Mouse (Mus musculus) hindbrain, embryonic 14.5 days (tissue): ENCODE measurements around the gene Ranbp6. TPM values are rescaled to one million over a fixed set of nuclear protein-coding genes. Genes with fewer than 3 reads are reported as not detected.
A peak's percentile ranks its signal among the peaks of the same experiment; 100 is the strongest.

ENCODE experiments used
- ATAC-seq: fragments of 200-750 bp; cut with Nextera tagmentation; 2 replicates; pipeline ENCODE4 v1.8.0; 2017; ENCODE audit warnings: moderate number of reproducible peaks, mild to moderate bottlenecking, moderate TSS enrichment, moderate library complexity; ENCODE audit not compliant: low FRiP score
- DNase-seq: peaks from one replicate; pipeline ENCODE4 v3.0.0-alpha.2; 2015; ENCODE audit warnings: low spot score
- H3K27ac ChIP-seq: fragments of 300-500 bp; sonication (generic); 2 replicates; pipeline ENCODE4 v1.5.1; 2014; ENCODE audit warnings: mild to moderate bottlenecking, moderate library complexity
- H3K27me3 ChIP-seq: fragments of 300-500 bp; sonication (generic); 2 replicates; pipeline ENCODE4 v1.6.1; 2014; ENCODE audit warnings: mild to moderate bottlenecking, low read length, mixed read lengths; ENCODE audit not compliant: control insufficient read depth, insufficient read depth
- H3K36me3 ChIP-seq: fragments of 300-500 bp; sonication (generic); replicated peaks from 2 replicates; pipeline ENCODE4 v1.6.1; 2014; ENCODE audit not compliant: control insufficient read depth, insufficient read depth
- H3K4me1 ChIP-seq: fragments of 300-500 bp; sonication (generic); replicated peaks from 2 replicates; pipeline ENCODE4 v1.6.1; 2014; ENCODE audit warnings: antibody characterized with exemption, low read length, mixed read lengths; ENCODE audit not compliant: control insufficient read depth, insufficient read depth
- H3K4me2 ChIP-seq: fragments of 300-500 bp; sonication (generic); replicated peaks from 2 replicates; pipeline ENCODE4 v1.6.1; 2014; ENCODE audit warnings: mild to moderate bottlenecking, moderate library complexity
- H3K4me3 ChIP-seq: fragments of 300-500 bp; sonication (generic); replicated peaks from 2 replicates; pipeline ENCODE4 v1.5.1; 2014; ENCODE audit warnings: mild to moderate bottlenecking, low read length
- H3K9ac ChIP-seq: fragments of 300-500 bp; sonication (generic); 2 replicates; pipeline ENCODE4 v1.6.1; 2014
- H3K9me3 ChIP-seq: fragments of 300-500 bp; sonication (generic); 2 replicates; pipeline ENCODE4 v1.6.1; 2016; ENCODE audit warnings: low read length; ENCODE audit not compliant: control insufficient read depth
- WGBS: fragments of 180-500 bp; shearing (Covaris S2); extraction: QIAGEN DNeasy Blood & Tissue Kit; methylation state at CpG from one replicate; pipeline ENCODE4 v1.1.7; 2014; 5-methylcytosine and 5-hydroxymethylcytosine counted together
- polyA plus RNA-seq: library from polyadenylated mRNA; unstranded; fragments of >200 nt; fragmentation: Nextera tagmentation; extraction: Ambion mirVana; gene quantifications from 2 replicates; pipeline ENCODE4 v1.2.1, GENCODE M21; 2014

The Ranbp6 gene
- polyA plus RNA-seq, 1 experiment from 2014 or later = 60.7 TPM

DNA sequence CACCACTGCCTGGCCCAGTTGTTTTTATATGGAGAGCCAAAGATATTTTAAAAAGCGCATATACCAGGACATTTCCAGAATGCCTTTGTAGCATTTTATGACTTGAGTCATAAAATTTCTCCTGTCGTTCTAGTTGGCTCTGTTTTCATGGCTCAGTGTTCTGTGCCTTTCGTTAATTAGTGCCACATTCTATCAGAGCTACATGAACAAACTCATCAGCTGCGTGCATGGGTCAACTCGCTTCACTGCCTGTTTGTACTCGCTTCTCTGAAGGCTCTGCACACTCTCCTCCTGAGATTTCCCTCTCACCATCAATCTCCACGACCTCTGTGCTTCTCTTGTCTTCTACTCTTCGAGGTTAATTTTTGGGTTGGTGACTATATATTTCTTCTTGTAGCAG is 30.2 kb upstream of the Ranbp6 start:
- no peaks in the 10 kb centered on the region for H3K9me3 ChIP-seq
- no peaks in the 10 kb centered on the region for H3K36me3 ChIP-seq
- H3K27ac ChIP-seq = peak overlapping the region; percentile 51; the same call in 1 of the 2 replicates
- H3K4me1 ChIP-seq = peaks cover 22% of the 10 kb centered on the region
- no peak overlapping the region for H3K4me3 ChIP-seq
- 63% methylated on average over 8 of the region's 8 CpGs for WGBS
- ATAC-seq (no peak), DNase-seq (no peak)
- H3K27me3 ChIP-seq = no peaks in the 10 kb centered on the region
- no peak overlapping the region for H3K9ac ChIP-seq
- H3K4me2 ChIP-seq = no peak overlapping the region

GRCm38 (mm10) chr19:29840642-29841041 is 27.9 kb upstream of the Ranbp6 start:
- no peaks in the 10 kb centered on the region for H3K36me3 ChIP-seq
- no peak overlapping the region for H3K4me2 ChIP-seq
- ATAC-seq = no peak
- H3K9ac ChIP-seq = no peak overlapping the region
- H3K4me1 ChIP-seq = peaks cover 22% of the 10 kb centered on the region
- H3K27ac ChIP-seq = no peak overlapping the region
- H3K27me3 ChIP-seq = no peaks in the 10 kb centered on the region
- H3K4me3 ChIP-seq = no peak overlapping the region
- no peaks in the 10 kb centered on the region for H3K9me3 ChIP-seq
- WGBS = 89% methylated on average over 4 of the region's 4 CpGs
- no peak for DNase-seq

GRCm38 (mm10) chr19:29838636-29839135 is 25.9 kb upstream of the Ranbp6 start:
- no peak for DNase-seq
- ATAC-seq = no peak
- H3K9ac ChIP-seq = no peak overlapping the region
- H3K27me3 ChIP-seq = no peaks in the 10 kb centered on the region
- peaks cover 8% of the 10 kb centered on the region for H3K4me1 ChIP-seq
- no peaks in the 10 kb centered on the region for H3K9me3 ChIP-seq
- no peaks in the 10 kb centered on the region for H3K36me3 ChIP-seq
- H3K4me3 ChIP-seq = no peak overlapping the region
- 75% methylated on average over 3 of the region's 3 CpGs for WGBS
- H3K4me2 ChIP-seq = no peak overlapping the region
- H3K27ac ChIP-seq = no peak overlapping the region

DNA sequence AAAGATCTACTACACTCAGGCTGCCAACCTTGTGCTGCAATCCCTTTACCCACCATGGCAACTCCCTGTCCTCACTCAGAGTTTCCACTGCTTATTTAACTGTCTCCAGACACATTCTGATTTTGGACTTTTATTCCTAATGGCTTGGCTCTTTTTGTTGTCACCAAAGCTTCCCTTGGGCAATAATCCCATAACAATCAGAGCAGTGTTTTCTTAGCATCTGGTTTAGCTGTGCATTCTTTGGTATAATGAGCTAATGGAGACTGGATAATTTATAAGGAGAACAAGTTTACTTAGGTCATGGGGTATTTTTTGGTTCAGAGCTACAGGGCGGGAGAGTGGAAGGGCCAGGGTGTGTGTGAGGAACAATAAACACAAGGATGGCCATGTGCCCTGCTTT is 25.4 kb upstream of the Ranbp6 start:
- 74% methylated on average over 1 of the region's 1 CpGs for WGBS
- no peak for DNase-seq
- no peak overlapping the region for H3K9ac ChIP-seq
- no peak overlapping the region for H3K4me3 ChIP-seq
- H3K27me3 ChIP-seq = no peaks in the 10 kb centered on the region
- H3K9me3 ChIP-seq = no peaks in the 10 kb centered on the region
- no peak overlapping the region for H3K27ac ChIP-seq
- H3K36me3 ChIP-seq = no peaks in the 10 kb centered on the region
- H3K4me2 ChIP-seq = no peak overlapping the region
- no peak for ATAC-seq
- H3K4me1 ChIP-seq = peaks cover 2% of the 10 kb centered on the region; the same call in 1 of the 2 replicates

- no peak overlapping the region for H3K4me2 ChIP-seq
- 81% methylated on average over 3 of the region's 3 CpGs for WGBS
Measured at GRCm38 (mm10) chr19:29835364-29836034, 22.7 kb upstream of the Ranbp6 start.

DNA sequence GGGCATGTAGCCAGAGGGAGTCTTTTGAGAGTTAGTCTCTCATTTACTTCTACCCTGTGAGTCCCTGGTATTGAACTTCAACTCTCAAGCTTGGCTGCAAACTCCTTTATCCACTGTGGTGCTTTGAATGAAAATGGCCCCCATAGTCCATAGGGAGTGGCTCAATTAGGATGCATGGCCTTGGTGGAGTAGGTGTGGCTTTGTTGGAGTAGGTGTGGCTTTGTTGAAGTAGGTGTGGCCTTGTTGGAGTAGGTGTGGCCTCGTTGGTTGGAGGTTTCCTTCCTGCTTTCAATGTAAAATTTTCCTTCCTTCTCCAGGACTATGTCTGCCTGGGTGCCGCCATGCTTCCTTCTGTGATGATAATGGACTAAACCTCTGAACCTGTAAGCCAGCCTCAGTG is 18.1 kb upstream of the Ranbp6 start:
- Histone ChIP-seq H3K9ac (no peak overlapping the region), H3K4me3 (no peak overlapping the region), H3K9me3 (no peaks in the 10 kb centered on the region), H3K4me2 (no peak overlapping the region), H3K4me1 (no peaks in the 10 kb centered on the region), H3K36me3 (no peaks in the 10 kb centered on the region), H3K27ac (no peak overlapping the region), H3K27me3 (no peaks in the 10 kb centered on the region)
- ATAC-seq = no peak
- no peak for DNase-seq
- 81% methylated on average over 2 of the region's 2 CpGs for WGBS

More at GRCm38 (mm10) chr19:29835364-29836034, 22.7 kb upstream of the Ranbp6 start:
- H3K27ac ChIP-seq = no peak overlapping the region
- no peaks in the 10 kb centered on the region for H3K4me1 ChIP-seq
- H3K27me3 ChIP-seq = no peaks in the 10 kb centered on the region
- H3K4me3 ChIP-seq = no peak overlapping the region
- DNase-seq (no peak), ATAC-seq (no peak)
- no peaks in the 10 kb centered on the region for H3K36me3 ChIP-seq
- no peak overlapping the region for H3K9ac ChIP-seq
- no peaks in the 10 kb centered on the region for H3K9me3 ChIP-seq

- 83% methylated on average over 5 of the region's 5 CpGs for WGBS
- no peaks in the 10 kb centered on the region for H3K36me3 ChIP-seq
Measured at GRCm38 (mm10) chr19:29828558-29828957, 15.8 kb upstream of the Ranbp6 start.

GRCm38 (mm10) chr19:29826686-29827085 is 13.9 kb upstream of the Ranbp6 start:
- Histone ChIP-seq H3K4me2 (no peak overlapping the region), H3K27me3 (no peaks in the 10 kb centered on the region), H3K4me3 (no peak overlapping the region), H3K36me3 (no peaks in the 10 kb centered on the region), H3K4me1 (no peaks in the 10 kb centered on the region), H3K9ac (no peak overlapping the region), H3K9me3 (no peaks in the 10 kb centered on the region), H3K27ac (no peak overlapping the region)
- DNase-seq (peak; percentile 73), ATAC-seq (peak; percentile 70)
- 92% methylated on average over 1 of the region's 1 CpGs for WGBS

More at GRCm38 (mm10) chr19:29828558-29828957, 15.8 kb upstream of the Ranbp6 start:
- H3K4me2 ChIP-seq = no peak overlapping the region
- H3K27ac ChIP-seq = no peak overlapping the region
- H3K27me3 ChIP-seq = no peaks in the 10 kb centered on the region
- H3K9ac ChIP-seq = no peak overlapping the region
- H3K9me3 ChIP-seq = no peaks in the 10 kb centered on the region
- DNase-seq (no peak), ATAC-seq (no peak)
- no peaks in the 10 kb centered on the region for H3K4me1 ChIP-seq
- no peak overlapping the region for H3K4me3 ChIP-seq

DNA sequence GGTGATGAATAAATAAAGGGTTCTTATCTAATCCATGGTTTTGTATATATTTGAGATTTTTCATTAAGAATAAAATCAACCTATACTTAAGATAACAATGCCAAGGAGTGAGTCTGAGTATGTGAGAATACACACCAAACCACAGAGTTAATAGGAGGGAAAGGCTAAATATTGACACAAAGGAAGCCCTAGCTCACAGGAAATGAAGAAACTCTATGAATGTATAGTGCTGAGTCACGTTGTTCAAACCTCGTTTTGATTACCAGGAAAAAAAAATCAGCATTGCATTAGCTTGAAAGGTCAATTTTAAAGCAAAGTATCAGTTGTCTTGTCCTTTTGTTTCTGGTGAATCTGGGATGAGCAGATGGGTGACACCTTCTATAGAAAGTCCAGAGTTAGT is 12.2 kb upstream of the Ranbp6 start:
- Histone ChIP-seq H3K27ac (no peak overlapping the region), H3K9me3 (no peaks in the 10 kb centered on the region), H3K4me1 (no peaks in the 10 kb centered on the region), H3K9ac (no peak overlapping the region), H3K4me2 (no peak overlapping the region), H3K4me3 (no peak overlapping the region), H3K36me3 (no peaks in the 10 kb centered on the region), H3K27me3 (no peaks in the 10 kb centered on the region)
- no peak for DNase-seq
- ATAC-seq = no peak
- 71% methylated on average over 2 of the region's 2 CpGs for WGBS
